Mouse (Mus musculus): ENCODE measurements around the gene Gatd1.

DNA sequence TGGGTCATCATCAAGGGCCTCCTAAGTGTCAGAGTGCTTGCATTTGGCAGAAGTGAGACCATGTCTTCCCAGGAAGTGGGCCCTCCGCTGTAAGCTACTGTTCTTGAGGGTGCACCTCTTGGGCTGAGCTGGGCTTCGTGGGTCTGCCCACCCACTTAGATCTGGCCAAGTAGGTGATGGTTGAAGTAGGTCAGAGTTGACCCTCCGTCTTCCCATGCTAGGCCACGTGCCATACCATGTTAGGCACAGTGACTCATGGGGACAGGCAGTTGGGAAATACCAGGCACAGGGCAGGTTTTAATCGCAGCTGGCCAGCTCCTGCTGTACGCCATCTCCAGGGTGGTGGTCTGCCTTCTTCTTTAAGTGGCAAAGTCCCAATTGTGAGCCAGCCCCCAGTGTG, 42.8 kb upstream of the Gatd1 start:
- TF ChIP-seq CTCF (IDR thresholded peaks at IDR 0.05; ENCODE audit: control insufficient read depth, insufficient read depth, insufficient replicate concordance, low read depth, low read length) (no peak), POLR2A (IDR thresholded peaks at IDR 0.05; ENCODE audit: control insufficient read depth, low read depth, low read length) (no peak)
